Mouse (Mus musculus): Measurements from ENCODE around the gene Smad6.

- TF ChIP-seq CTCF (IDR thresholded peaks at IDR 0.05; ENCODE audit: low read depth) (no peak), EP300 (IDR thresholded peaks at IDR 0.05; ENCODE audit: low read depth) (no peak)
Observed at GRCm38 (mm10) chr9:63953691-63954090, 68.2 kb downstream of the Smad6 start.
